Mouse (Mus musculus): Measurements from ENCODE around the gene Fastkd3.

The Fastkd3 gene

DNA sequence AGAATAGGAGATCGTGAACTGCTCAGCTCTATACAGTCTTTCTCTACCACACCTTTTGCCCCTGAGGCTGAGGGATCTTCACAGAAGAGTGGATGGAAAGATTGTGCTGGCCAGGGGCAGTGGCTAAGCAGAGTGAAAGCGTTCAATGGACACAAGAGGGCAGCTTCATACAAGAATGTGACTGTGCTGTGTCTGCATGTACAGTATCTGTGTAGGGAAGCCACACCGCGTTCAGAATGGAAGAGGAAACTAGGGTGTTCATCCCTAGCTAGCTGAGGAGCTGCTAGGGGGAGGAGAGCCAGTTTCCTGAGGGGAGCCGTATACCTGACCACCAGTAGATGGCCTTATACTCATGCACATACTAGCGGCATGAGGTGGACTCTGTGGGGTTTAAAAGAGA lies 40.8 kb downstream of the Fastkd3 start:
- DNase-seq: no peak

DNA sequence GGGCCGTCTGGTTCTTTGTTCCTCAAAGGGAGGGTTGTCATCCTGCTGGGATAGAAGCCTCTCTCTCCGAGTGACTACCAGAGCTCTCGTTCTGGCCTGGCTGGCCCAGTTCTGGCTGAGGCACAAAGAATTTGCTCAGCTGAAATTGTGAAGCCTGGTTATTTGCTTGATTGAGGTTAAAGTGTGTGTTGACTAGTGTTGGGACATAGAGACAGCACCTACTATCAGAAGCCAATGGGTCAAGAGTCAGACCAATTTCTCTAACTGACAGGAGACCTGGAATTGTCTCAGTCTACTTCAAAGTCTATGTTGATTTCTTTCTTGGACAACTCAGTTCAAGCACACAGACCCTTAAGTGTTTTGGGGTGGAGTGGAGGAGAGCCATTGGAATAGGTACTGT lies 45.0 kb downstream of the Fastkd3 start:
- DNase-seq: no peak

All from thymus, postnatal 25 days (tissue).